Mouse (Mus musculus): Measurements from ENCODE around the gene Smagp. TPM values are rescaled to one million over a fixed set of nuclear protein-coding genes. Genes with fewer than 3 reads are reported as not detected.

The Smagp gene
- total and polyA plus RNA-seq, 3 experiments, result 11.6 to 21.1 (median 12.9) TPM

DNA sequence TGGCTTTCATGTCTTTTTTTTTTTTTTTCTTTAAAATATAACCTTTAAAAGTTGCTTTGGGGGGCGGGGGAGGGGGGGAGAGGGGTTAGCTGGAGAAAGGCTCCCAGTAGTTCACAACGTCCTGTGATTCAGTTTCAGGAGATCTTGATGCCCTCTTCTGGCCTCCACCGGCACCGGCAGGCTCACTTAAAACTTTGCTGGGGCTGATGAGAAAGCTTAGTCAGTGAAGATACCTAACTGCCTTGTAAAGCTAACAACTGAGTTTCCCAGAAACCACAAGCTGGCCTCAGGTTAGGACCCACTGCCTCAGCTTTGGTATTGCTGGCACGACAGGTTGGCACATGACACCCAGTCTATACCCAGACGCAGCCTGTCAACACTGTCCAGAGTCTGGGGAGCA lies 921 bp upstream of the Smagp start:
- intact Hi-C loops (cut with DNase I), result loop anchor here (1.0 to 5.0 kb wide), 2 partner anchors 22 to 45 kb away; partner anchors contain the start of gene Dazap2
- no peak overlapping the region for H3K27ac ChIP-seq
- H3K9ac ChIP-seq (ENCODE audit: low read depth, low read length), result no peak overlapping the region
- DNase-seq, result peak; percentile 55 to 58
- peaks cover 9% of the 10 kb centered on the region for H3K4me1 ChIP-seq (ENCODE audit: control insufficient read depth, insufficient read depth, low read length)
- 20% methylated on average over 6 of the region's 6 CpGs for WGBS
- H3K36me3 ChIP-seq (ENCODE audit: control insufficient read depth, insufficient read depth, low read length), result no peaks in the 10 kb centered on the region
- H3K4me3 ChIP-seq, result no peak overlapping the region; the same call in 1 of the 2 replicates
- TF ChIP-seq EP300 (IDR thresholded peaks at IDR 0.05; ENCODE audit: insufficient read depth, low read depth, low read length), result 0 out of 2 replicates have a peak, but pooled peaks have one; percentile 12
- peak; percentile 71 for TF ChIP-seq CTCF (IDR thresholded peaks at IDR 0.05)
- no peak for TF ChIP-seq POLR2A (IDR thresholded peaks at IDR 0.05; ENCODE audit: insufficient read depth, low read depth, low read length)
- H3K27me3 ChIP-seq (ENCODE audit: control insufficient read depth, insufficient read depth, low read length), result no peaks in the 10 kb centered on the region; the same call in 1 of the 2 replicates
- H3K79me2 ChIP-seq (replicated peaks; ENCODE audit: control insufficient read depth, insufficient read depth, low read length), result no peaks in the 10 kb centered on the region

DNA sequence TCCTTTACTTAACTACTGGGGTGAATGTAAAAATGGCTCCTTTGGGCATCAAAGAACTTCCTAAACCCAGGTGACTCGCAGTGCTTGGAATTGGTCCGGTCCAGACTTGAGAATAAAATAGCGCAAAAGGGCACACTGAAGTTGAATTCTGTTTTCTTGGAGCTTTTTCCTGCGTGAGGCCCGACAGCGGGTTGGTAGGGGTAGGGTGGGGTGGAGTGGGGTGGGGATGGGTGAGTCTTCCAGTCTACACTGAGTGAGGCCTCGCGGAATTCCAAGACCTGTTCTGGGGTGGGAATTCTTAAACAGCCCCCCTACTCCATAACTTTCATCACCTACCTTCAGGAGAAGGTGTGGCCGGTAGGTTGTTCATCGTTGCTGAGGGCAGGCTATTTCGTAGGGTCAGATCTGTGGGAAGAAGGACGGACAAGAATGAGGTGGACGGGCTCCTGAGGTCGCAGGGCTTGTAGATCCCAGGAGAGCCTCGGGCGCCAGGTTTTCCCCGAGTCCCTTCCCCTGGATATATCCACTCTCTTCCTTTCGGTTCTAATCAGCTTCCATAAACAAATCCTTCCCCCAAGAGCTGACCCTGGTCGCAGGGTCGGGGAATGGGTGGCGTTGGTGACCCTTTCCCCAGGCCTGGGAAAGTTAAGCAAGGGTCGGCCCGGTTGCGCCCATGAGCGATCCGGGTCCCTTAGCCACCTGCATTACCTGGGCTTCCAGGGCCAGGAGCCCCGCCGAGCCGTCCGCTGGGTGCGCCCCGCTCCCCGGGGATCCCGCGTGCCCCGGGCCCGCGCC lies 692 bp downstream of the Smagp start:
- WGBS, result 12% methylated on average over 38 of the region's 38 CpGs
- H3K36me3 ChIP-seq (ENCODE audit: control insufficient read depth, insufficient read depth, low read length), result no peaks in the 10 kb centered on the region; the same call in 1 of the 2 replicates
- peak overlapping the region; percentile 93 for H3K9ac ChIP-seq (ENCODE audit: low read depth, low read length)
- H3K27me3 ChIP-seq (ENCODE audit: control insufficient read depth, insufficient read depth, low read length), result no peaks in the 10 kb centered on the region; the same call in 1 of the 2 replicates
- peaks cover 17% of the 10 kb centered on the region for H3K4me1 ChIP-seq (ENCODE audit: control insufficient read depth, insufficient read depth, low read length)
- no peak for DNase-seq
- H3K27ac ChIP-seq, result peak overlapping the region; percentile 79
- peak overlapping the region; percentile 77 for H3K4me3 ChIP-seq
- intact Hi-C loops (cut with DNase I), result loop anchor here (5.0 kb wide), 1 partner anchor 46 kb away; no protein-coding TSS in a partner anchor
- TF ChIP-seq CTCF (IDR thresholded peaks at IDR 0.05) (no peak), EP300 (IDR thresholded peaks at IDR 0.05; ENCODE audit: insufficient read depth, low read depth, low read length) (no peak), POLR2A (IDR thresholded peaks at IDR 0.05; ENCODE audit: insufficient read depth, low read depth, low read length) (no peak)
- H3K79me2 ChIP-seq (replicated peaks; ENCODE audit: control insufficient read depth, insufficient read depth, low read length), result no peaks in the 10 kb centered on the region

DNA sequence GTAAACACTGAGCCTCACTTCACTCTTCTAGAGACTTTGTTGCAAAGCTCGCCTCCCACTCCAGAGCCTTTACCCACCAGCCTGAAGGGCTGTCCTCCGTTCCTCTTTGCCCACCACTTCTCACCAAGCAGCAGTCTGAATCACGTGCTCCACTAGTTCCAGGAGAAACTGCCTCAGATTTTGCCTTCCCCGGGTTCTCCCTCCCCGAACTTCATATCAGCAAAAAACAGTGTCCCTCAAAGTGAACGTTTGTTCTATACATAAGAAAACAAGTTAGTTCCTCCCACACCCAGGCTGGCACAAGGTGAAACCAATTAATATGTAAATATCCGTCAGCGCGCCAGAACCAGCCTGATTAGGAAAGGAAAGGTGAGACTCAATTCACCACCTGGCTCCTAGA lies 1.5 kb downstream of the Smagp start:
- Histone ChIP-seq H3K4me1 (ENCODE audit: control insufficient read depth, insufficient read depth, low read length) (peaks cover 12% of the 10 kb centered on the region), H3K4me3 (peak overlapping the region; percentile 77; the same call in 1 of the 2 replicates), H3K9ac (ENCODE audit: low read depth, low read length) (no peak overlapping the region), H3K27ac (peak overlapping the region; percentile 79; the same call in 1 of the 2 replicates), H3K79me2 (replicated peaks; ENCODE audit: control insufficient read depth, insufficient read depth, low read length) (no peaks in the 10 kb centered on the region), H3K36me3 (ENCODE audit: control insufficient read depth, insufficient read depth, low read length) (no peaks in the 10 kb centered on the region; the same call in 1 of the 2 replicates), H3K27me3 (ENCODE audit: control insufficient read depth, insufficient read depth, low read length) (no peaks in the 10 kb centered on the region; the same call in 1 of the 2 replicates)
- TF ChIP-seq POLR2A (IDR thresholded peaks at IDR 0.05; ENCODE audit: insufficient read depth, low read depth, low read length) (no peak), CTCF (IDR thresholded peaks at IDR 0.05) (no peak), EP300 (IDR thresholded peaks at IDR 0.05; ENCODE audit: insufficient read depth, low read depth, low read length) (no peak)
- intact Hi-C loops (cut with DNase I), result loop anchor here (5.0 kb wide), 1 partner anchor 47 kb away; no protein-coding TSS in a partner anchor
- DNase-seq, result no peak
- 37% methylated on average over 9 of the region's 9 CpGs for WGBS

DNA sequence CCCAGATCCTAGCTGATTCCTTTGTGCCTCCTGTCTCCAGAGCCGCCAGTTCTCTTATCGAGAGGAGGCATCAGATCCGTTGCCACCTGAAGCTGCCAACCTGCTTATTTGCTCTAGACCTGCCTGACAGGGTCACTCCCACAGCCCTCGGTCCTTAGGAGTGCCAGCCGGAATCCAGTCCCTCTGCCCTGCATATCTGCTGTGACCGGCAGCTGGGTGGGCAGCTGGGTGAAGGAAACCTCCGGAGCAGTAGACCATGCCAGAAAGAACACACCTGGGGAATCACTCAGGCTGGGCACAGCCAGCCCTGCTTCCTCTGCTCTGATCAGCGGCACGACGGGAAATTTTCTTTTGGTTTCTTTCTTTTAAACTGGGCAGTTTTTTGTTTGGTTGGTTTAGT lies 3.4 kb downstream of the Smagp start:
- no peaks in the 10 kb centered on the region; the same call in 1 of the 2 replicates for H3K36me3 ChIP-seq (ENCODE audit: control insufficient read depth, insufficient read depth, low read length)
- TF ChIP-seq POLR2A (IDR thresholded peaks at IDR 0.05; ENCODE audit: insufficient read depth, low read depth, low read length) (no peak), CTCF (IDR thresholded peaks at IDR 0.05) (no peak), EP300 (IDR thresholded peaks at IDR 0.05; ENCODE audit: insufficient read depth, low read depth, low read length) (no peak)
- 58% methylated on average over 10 of the region's 10 CpGs for WGBS
- H3K27ac ChIP-seq, result peak overlapping the region; percentile 7; the same call in 1 of the 2 replicates
- H3K79me2 ChIP-seq (replicated peaks; ENCODE audit: control insufficient read depth, insufficient read depth, low read length), result no peaks in the 10 kb centered on the region
- H3K4me1 ChIP-seq (ENCODE audit: control insufficient read depth, insufficient read depth, low read length), result peaks cover 14% of the 10 kb centered on the region
- H3K4me3 ChIP-seq, result no peak overlapping the region
- H3K27me3 ChIP-seq (ENCODE audit: control insufficient read depth, insufficient read depth, low read length), result no peaks in the 10 kb centered on the region; the same call in 1 of the 2 replicates
- intact Hi-C loops (cut with DNase I), result no loop called here
- no peak for DNase-seq
- peak overlapping the region; percentile 36; the same call in 1 of the 2 replicates for H3K9ac ChIP-seq (ENCODE audit: low read depth, low read length)

DNA sequence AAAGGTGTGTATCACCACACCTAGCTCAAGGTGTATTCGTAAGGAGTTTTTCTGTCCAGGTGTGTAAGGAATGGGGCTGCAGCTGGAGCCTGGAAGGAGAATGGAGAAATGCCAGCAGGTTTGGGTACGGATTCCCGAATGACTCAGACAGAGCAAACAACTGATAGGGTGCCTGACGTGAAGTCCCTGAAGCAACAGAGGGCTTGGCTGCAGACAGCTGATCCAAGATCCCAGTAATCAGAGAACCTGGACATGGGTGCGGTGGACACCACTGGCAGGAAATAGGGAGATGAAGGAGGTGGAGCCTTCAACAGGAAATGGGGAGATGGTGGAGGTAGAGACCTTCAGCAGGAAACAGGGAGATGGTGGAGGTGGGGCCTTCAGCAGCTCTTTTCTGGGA lies 4.4 kb downstream of the Smagp start:
- H3K79me2 ChIP-seq (replicated peaks; ENCODE audit: control insufficient read depth, insufficient read depth, low read length), result no peaks in the 10 kb centered on the region
- peak overlapping the region; percentile 20; the same call in 1 of the 2 replicates for H3K27ac ChIP-seq
- no peak overlapping the region for H3K9ac ChIP-seq (ENCODE audit: low read depth, low read length)
- TF ChIP-seq POLR2A (IDR thresholded peaks at IDR 0.05; ENCODE audit: insufficient read depth, low read depth, low read length) (no peak), EP300 (IDR thresholded peaks at IDR 0.05; ENCODE audit: insufficient read depth, low read depth, low read length) (no peak), CTCF (IDR thresholded peaks at IDR 0.05) (no peak)
- H3K36me3 ChIP-seq (ENCODE audit: control insufficient read depth, insufficient read depth, low read length), result no peaks in the 10 kb centered on the region; the same call in 1 of the 2 replicates
- intact Hi-C loops (cut with DNase I), result no loop called here
- WGBS, result 54% methylated on average over 5 of the region's 5 CpGs
- peaks cover 12% of the 10 kb centered on the region for H3K4me1 ChIP-seq (ENCODE audit: control insufficient read depth, insufficient read depth, low read length)
- no peaks in the 10 kb centered on the region; the same call in 1 of the 2 replicates for H3K27me3 ChIP-seq (ENCODE audit: control insufficient read depth, insufficient read depth, low read length)
- no peak for DNase-seq
- H3K4me3 ChIP-seq, result no peak overlapping the region
